Mouse (Mus musculus): ENCODE results near the gene Smyd3. TPM values are rescaled to one million over a fixed set of nuclear protein-coding genes. Genes with fewer than 3 reads are reported as not detected.

Smyd3 gene
- polyA plus RNA-seq, 1 experiment from 2014 or later: 13.1 TPM

DNA sequence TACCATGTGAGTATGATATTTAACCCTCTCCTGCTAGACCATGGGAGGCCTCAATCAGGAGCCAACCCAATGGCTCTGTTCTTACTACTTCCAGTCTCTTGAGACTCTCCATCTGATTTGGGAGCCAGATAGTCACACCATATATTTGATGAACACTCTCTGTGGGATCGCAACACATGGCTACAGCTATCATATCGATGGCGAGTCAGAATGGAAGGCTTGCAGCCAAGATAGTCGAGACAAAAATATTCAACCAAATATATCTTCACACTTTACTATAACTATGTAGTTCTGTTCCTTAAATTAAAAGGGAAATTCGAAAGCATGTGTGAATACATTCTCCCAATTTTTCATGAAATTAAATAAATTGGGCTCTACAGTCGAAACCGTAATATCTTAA lies 132.2 kb downstream of the Smyd3 start:
- no peaks in the 10 kb centered on the region for H3K4me1 ChIP-seq (ENCODE audit: control insufficient read depth, insufficient read depth, low read length)
- no peak overlapping the region for H3K27ac ChIP-seq (ENCODE audit: low read depth, low read length)
- H3K27me3 ChIP-seq (ENCODE audit: control insufficient read depth, insufficient read depth, low read length): no peaks in the 10 kb centered on the region
- no peaks in the 10 kb centered on the region for H3K9me3 ChIP-seq (ENCODE audit: control insufficient read depth, low read length)
- no peak overlapping the region for H3K4me2 ChIP-seq
- DNase-seq (ENCODE audit: low spot score, missing footprints) (no peak), ATAC-seq (ENCODE audit: low FRiP score) (no peak)
- H3K9ac ChIP-seq (ENCODE audit: low read length): no peak overlapping the region
- no peak overlapping the region for H3K4me3 ChIP-seq (ENCODE audit: low read depth, low read length)
- 95% methylated on average over 7 of the region's 7 CpGs for WGBS
- no peaks in the 10 kb centered on the region for H3K36me3 ChIP-seq (ENCODE audit: control insufficient read depth, insufficient read depth, low read length)

DNA sequence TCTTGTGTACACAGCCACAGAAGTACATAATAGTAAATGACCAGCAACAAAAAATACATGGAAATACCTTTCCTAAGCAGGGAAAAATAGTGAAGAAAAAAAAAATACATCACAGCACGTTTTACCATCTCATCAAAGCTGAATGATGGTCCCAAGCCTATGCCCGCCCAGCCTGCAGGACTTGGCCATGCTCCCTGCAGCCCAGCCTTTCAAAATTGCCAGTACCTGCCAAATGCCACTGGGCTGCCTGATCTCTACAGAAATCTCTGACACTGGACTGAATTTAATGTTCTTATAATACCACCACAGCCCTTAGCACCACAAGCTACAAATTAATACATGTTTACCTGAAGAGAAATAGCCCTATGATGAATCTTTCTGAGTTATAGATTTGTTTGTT lies 133.5 kb downstream of the Smyd3 start:
- DNase-seq (ENCODE audit: low spot score, missing footprints) (no peak), ATAC-seq (ENCODE audit: low FRiP score) (no peak)
- Histone ChIP-seq H3K4me3 (ENCODE audit: low read depth, low read length) (no peak overlapping the region), H3K27me3 (ENCODE audit: control insufficient read depth, insufficient read depth, low read length) (no peaks in the 10 kb centered on the region), H3K9ac (ENCODE audit: low read length) (no peak overlapping the region), H3K9me3 (ENCODE audit: control insufficient read depth, low read length) (no peaks in the 10 kb centered on the region), H3K36me3 (ENCODE audit: control insufficient read depth, insufficient read depth, low read length) (no peaks in the 10 kb centered on the region), H3K4me2 (no peak overlapping the region), H3K27ac (ENCODE audit: low read depth, low read length) (no peak overlapping the region), H3K4me1 (ENCODE audit: control insufficient read depth, insufficient read depth, low read length) (no peaks in the 10 kb centered on the region)
- 68% methylated on average over 2 of the region's 2 CpGs for WGBS

DNA sequence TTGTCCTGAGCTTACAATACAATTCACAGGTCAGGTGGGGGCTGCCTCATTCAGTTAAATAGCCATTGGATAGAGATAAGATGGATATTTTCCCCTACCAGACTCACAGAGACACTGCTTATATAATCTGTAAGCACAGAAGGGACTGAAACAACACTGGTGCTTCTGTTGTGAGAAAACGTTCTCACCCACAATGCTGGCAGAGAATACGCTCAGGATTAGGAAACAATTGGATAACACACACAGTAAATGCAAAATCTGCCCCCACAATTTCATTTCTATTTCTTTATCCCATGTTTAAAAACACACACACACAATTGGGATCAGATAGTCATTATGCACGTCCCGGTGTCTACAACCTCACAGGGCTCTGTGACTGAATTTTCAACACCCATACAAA lies 139.7 kb downstream of the Smyd3 start:
- Histone ChIP-seq H3K27me3 (ENCODE audit: control insufficient read depth, insufficient read depth, low read length) (no peaks in the 10 kb centered on the region), H3K4me2 (no peak overlapping the region), H3K27ac (ENCODE audit: low read depth, low read length) (no peak overlapping the region), H3K9ac (ENCODE audit: low read length) (no peak overlapping the region), H3K9me3 (ENCODE audit: control insufficient read depth, low read length) (no peaks in the 10 kb centered on the region), H3K4me3 (ENCODE audit: low read depth, low read length) (no peak overlapping the region), H3K36me3 (ENCODE audit: control insufficient read depth, insufficient read depth, low read length) (no peaks in the 10 kb centered on the region), H3K4me1 (ENCODE audit: control insufficient read depth, insufficient read depth, low read length) (no peaks in the 10 kb centered on the region)
- ATAC-seq (ENCODE audit: low FRiP score) (no peak), DNase-seq (ENCODE audit: low spot score, missing footprints) (no peak)
- WGBS: 91% methylated on average over 4 of the region's 4 CpGs

DNA sequence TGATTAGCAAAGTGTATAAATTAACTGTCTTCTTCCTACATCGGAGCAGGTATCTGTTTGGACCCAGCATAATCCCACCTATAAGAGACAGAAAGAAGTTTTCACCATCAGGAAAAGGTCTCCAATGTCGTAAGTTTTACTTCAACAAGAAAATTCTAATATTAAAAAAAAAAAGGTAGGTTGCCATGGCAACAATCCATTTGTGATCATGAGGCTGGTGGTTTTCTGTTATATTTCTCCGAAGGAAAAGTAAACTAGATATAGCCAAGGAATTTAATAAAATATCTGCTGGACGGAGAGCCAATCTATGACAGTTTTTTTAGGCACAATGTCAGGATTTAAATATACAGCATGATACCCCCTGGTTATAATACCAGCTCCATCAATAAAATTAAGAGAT lies 142.9 kb downstream of the Smyd3 start:
- Histone ChIP-seq H3K4me3 (ENCODE audit: low read depth, low read length) (no peak overlapping the region), H3K9ac (ENCODE audit: low read length) (no peak overlapping the region), H3K27ac (ENCODE audit: low read depth, low read length) (no peak overlapping the region), H3K27me3 (ENCODE audit: control insufficient read depth, insufficient read depth, low read length) (no peaks in the 10 kb centered on the region), H3K36me3 (ENCODE audit: control insufficient read depth, insufficient read depth, low read length) (no peaks in the 10 kb centered on the region), H3K9me3 (ENCODE audit: control insufficient read depth, low read length) (no peaks in the 10 kb centered on the region), H3K4me1 (ENCODE audit: control insufficient read depth, insufficient read depth, low read length) (no peaks in the 10 kb centered on the region), H3K4me2 (no peak overlapping the region)
- 91% methylated on average over 4 of the region's 4 CpGs for WGBS
- DNase-seq (ENCODE audit: low spot score, missing footprints) (peak; percentile 76), ATAC-seq (ENCODE audit: low FRiP score) (no peak)

GRCm38 (mm10) chr1:179373911-179374310 lies 143.9 kb downstream of the Smyd3 start:
- Histone ChIP-seq H3K36me3 (ENCODE audit: control insufficient read depth, insufficient read depth, low read length) (no peaks in the 10 kb centered on the region), H3K4me1 (ENCODE audit: control insufficient read depth, insufficient read depth, low read length) (no peaks in the 10 kb centered on the region), H3K27ac (ENCODE audit: low read depth, low read length) (no peak overlapping the region), H3K9me3 (ENCODE audit: control insufficient read depth, low read length) (no peaks in the 10 kb centered on the region), H3K4me3 (ENCODE audit: low read depth, low read length) (no peak overlapping the region), H3K9ac (ENCODE audit: low read length) (no peak overlapping the region), H3K27me3 (ENCODE audit: control insufficient read depth, insufficient read depth, low read length) (no peaks in the 10 kb centered on the region), H3K4me2 (no peak overlapping the region)
- DNase-seq (ENCODE audit: low spot score, missing footprints) (no peak), ATAC-seq (ENCODE audit: low FRiP score) (no peak)
- 95% methylated on average over 11 of the region's 11 CpGs for WGBS

GRCm38 (mm10) chr1:179371191-179371590 lies 146.7 kb downstream of the Smyd3 start:
- no peak overlapping the region for H3K4me3 ChIP-seq (ENCODE audit: low read depth, low read length)
- H3K36me3 ChIP-seq (ENCODE audit: control insufficient read depth, insufficient read depth, low read length): no peaks in the 10 kb centered on the region
- no peaks in the 10 kb centered on the region for H3K9me3 ChIP-seq (ENCODE audit: control insufficient read depth, low read length)
- no peak overlapping the region for H3K4me2 ChIP-seq
- DNase-seq (ENCODE audit: low spot score, missing footprints): peak; percentile 6
- no peaks in the 10 kb centered on the region for H3K27me3 ChIP-seq (ENCODE audit: control insufficient read depth, insufficient read depth, low read length)
- no peak for ATAC-seq (ENCODE audit: low FRiP score)
- WGBS: 92% methylated on average over 3 of the region's 3 CpGs
- no peaks in the 10 kb centered on the region for H3K4me1 ChIP-seq (ENCODE audit: control insufficient read depth, insufficient read depth, low read length)
- no peak overlapping the region for H3K27ac ChIP-seq (ENCODE audit: low read depth, low read length)
- H3K9ac ChIP-seq (ENCODE audit: low read length): no peak overlapping the region

DNA sequence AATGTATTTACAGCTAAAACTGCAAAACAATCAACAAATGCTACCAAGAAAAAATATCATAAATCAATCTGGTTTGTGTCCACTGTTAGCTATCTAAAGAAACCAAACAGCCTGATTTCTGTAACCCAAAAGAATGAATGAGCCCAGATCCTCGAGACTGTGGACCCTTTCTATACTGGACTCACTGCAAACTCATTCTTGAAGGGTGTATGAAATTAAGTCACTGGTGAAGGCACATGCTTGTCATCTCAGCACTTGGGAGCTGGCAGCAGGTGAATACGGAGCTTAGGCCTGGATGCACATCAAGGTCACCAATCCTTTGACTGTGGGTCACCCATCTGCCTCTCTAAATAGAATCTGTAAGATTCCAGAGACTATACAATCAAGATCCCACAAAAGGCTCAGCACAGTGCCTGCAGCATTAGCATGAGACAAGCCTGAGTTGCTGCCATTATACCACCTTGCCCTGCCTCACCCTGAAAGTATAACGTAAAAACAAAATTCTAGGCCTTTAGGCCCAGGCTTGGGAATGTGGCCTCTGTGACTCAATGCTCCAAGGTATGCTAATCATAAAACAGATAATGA lies 149.3 kb downstream of the Smyd3 start:
- H3K9me3 ChIP-seq (ENCODE audit: control insufficient read depth, low read length): no peaks in the 10 kb centered on the region
- H3K4me1 ChIP-seq (ENCODE audit: control insufficient read depth, insufficient read depth, low read length): no peaks in the 10 kb centered on the region
- no peak overlapping the region for H3K9ac ChIP-seq (ENCODE audit: low read length)
- no peak overlapping the region for H3K4me3 ChIP-seq (ENCODE audit: low read depth, low read length)
- no peaks in the 10 kb centered on the region for H3K36me3 ChIP-seq (ENCODE audit: control insufficient read depth, insufficient read depth, low read length)
- DNase-seq (ENCODE audit: low spot score, missing footprints): peak; percentile 66
- no peaks in the 10 kb centered on the region for H3K27me3 ChIP-seq (ENCODE audit: control insufficient read depth, insufficient read depth, low read length)
- no peak overlapping the region for H3K27ac ChIP-seq (ENCODE audit: low read depth, low read length)
- ATAC-seq (ENCODE audit: low FRiP score): no peak
- WGBS: 54% methylated on average over 3 of the region's 3 CpGs
- H3K4me2 ChIP-seq: no peak overlapping the region

DNA sequence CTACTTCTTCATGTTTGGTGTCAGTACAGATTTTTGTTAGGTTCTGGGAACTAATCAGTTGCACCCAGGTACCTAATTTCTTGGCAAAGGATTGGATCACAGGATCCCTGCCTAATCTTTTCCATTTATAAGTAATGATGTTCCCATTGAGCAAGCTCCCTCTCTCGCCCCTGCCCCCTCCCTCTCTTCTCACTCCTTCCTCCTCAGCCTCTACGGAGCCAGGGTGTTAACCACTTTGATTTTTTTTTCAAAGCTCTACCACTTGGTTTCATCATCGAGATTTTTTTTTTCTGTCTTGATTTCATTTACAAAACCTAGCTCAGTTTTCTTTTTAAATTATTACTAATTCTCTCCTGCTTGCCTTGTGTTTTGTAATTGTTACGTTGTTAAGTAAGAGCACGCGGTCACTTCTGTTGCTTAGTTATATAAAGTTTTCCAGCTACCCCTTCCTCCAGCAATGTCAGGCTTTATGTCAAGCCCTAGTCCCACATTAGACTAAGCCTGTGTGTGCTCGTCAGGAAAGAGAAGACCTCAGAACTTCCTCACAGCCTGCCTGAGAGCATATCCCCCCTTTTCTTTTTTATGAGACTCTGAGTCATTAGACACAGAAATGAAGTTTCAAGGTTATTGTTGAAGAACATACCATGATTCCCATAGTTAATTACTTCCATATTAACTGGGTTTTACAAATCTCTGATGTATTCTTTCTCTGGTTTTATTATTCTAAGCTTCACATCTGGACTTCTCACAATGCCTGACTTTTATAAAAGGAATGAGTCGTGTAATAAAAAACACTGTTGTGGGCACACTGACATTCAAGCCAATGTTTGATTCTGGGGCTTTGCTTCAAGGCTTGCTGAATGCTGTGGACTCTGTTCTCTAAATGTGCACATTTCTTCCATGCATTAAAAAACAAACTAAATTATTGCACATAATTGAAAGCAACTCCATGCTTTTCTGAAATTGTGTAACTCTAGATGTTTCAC lies 156.1 kb downstream of the Smyd3 start:
- WGBS: 73% methylated on average over 8 of the region's 8 CpGs
- Histone ChIP-seq H3K4me1 (ENCODE audit: control insufficient read depth, insufficient read depth, low read length) (no peaks in the 10 kb centered on the region), H3K4me2 (no peak overlapping the region), H3K27ac (ENCODE audit: low read depth, low read length) (no peak overlapping the region), H3K36me3 (ENCODE audit: control insufficient read depth, insufficient read depth, low read length) (no peaks in the 10 kb centered on the region), H3K4me3 (ENCODE audit: low read depth, low read length) (no peak overlapping the region), H3K9ac (ENCODE audit: low read length) (no peak overlapping the region), H3K27me3 (ENCODE audit: control insufficient read depth, insufficient read depth, low read length) (no peaks in the 10 kb centered on the region), H3K9me3 (ENCODE audit: control insufficient read depth, low read length) (no peaks in the 10 kb centered on the region)
- ATAC-seq (ENCODE audit: low FRiP score) (no peak), DNase-seq (ENCODE audit: low spot score, missing footprints) (peak; percentile 12)

GRCm38 (mm10) chr1:179357111-179357510 lies 160.7 kb downstream of the Smyd3 start:
- Histone ChIP-seq H3K27ac (ENCODE audit: low read depth, low read length) (no peak overlapping the region), H3K4me1 (ENCODE audit: control insufficient read depth, insufficient read depth, low read length) (no peaks in the 10 kb centered on the region), H3K36me3 (ENCODE audit: control insufficient read depth, insufficient read depth, low read length) (no peaks in the 10 kb centered on the region), H3K4me3 (ENCODE audit: low read depth, low read length) (no peak overlapping the region), H3K4me2 (no peak overlapping the region), H3K9me3 (ENCODE audit: control insufficient read depth, low read length) (no peaks in the 10 kb centered on the region), H3K9ac (ENCODE audit: low read length) (no peak overlapping the region), H3K27me3 (ENCODE audit: control insufficient read depth, insufficient read depth, low read length) (no peaks in the 10 kb centered on the region)
- peak; percentile 69 for DNase-seq (ENCODE audit: low spot score, missing footprints)
- WGBS: 85% methylated on average over 2 of the region's 2 CpGs
- no peak for ATAC-seq (ENCODE audit: low FRiP score)
